Mouse (Mus musculus): Measurements from ENCODE around the gene C1ql3.

The C1ql3 gene
- long read RNA-seq, experiment 1, result 0 reads
- long read RNA-seq, experiment 2, result 0 reads

DNA sequence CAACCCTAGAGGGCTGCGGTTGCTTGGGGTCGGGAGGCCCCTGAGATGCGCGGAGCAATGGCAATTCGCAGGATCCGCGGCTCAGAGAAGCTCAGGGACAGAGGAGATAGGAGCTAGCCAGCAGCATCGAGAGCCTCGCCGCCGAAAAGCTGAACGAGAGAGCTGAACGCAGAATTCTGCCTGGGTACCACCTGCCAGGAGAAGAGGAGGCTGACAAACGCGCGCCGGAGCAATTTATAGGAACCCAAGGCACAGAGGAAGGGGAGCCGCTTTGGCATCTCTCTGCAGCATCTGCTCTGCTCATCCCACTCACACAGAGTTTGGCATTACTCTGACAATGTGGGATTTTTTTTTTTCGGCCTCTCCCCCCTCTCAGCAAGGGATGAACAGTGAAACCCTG lies at the start of gene C1ql3:
Gene C1ql3, minus strand, starts transcription at position 335 of the 400 bp plus-strand sequence.
- intact Hi-C loops (cut with DNase I), result loop anchor here (10.0 kb wide), 1 partner anchor 307 kb away; no protein-coding TSS in a partner anchor

GRCm38 (mm10) chr2:13060426-13061170 lies 49.0 kb upstream of the C1ql3 start:
- intact Hi-C loops (cut with DNase I), result no loop called here

GRCm38 (mm10) chr2:13048649-13049048 lies 37.0 kb upstream of the C1ql3 start:
- intact Hi-C loops (cut with DNase I), result no loop called here

- intact Hi-C loops (cut with DNase I), result no loop called here
Measured at GRCm38 (mm10) chr2:13044555-13044954, 32.9 kb upstream of the C1ql3 start.

GRCm38 (mm10) chr2:13039785-13040184 lies 28.2 kb upstream of the C1ql3 start:
- intact Hi-C loops (cut with DNase I), result no loop called here

- intact Hi-C loops (cut with DNase I), result no loop called here
Measured at GRCm38 (mm10) chr2:13038772-13039171, 27.2 kb upstream of the C1ql3 start.

GRCm38 (mm10) chr2:13018861-13019260 lies 7.3 kb upstream of the C1ql3 start:
- intact Hi-C loops (cut with DNase I), result loop anchor here (10.0 kb wide), 1 partner anchor 314 kb away; no protein-coding TSS in a partner anchor

DNA sequence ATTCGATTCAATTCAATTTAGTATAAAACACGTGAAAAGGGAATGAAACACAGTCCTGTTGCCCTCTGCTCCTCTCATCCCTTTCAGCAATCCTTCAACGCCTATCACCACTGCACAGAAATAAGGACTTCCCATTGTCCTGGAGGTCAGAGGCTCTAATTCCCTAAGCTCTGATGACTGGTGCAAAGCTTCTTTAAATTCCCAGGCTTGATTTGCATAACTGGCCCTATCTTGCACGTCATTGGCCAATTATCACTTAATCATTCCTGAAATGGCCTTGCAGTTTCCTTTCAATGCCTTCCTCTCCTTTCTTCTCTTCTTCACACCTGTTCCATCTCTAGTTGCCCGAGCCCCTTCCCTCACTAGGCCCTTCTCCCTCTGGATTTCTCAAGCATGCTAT lies 6.8 kb upstream of the C1ql3 start:
- intact Hi-C loops (cut with DNase I), result loop anchor here (10.0 kb wide), 1 partner anchor 314 kb away; no protein-coding TSS in a partner anchor

- intact Hi-C loops (cut with DNase I), result loop anchor here (10.0 kb wide), 1 partner anchor 307 kb away; no protein-coding TSS in a partner anchor
Measured at GRCm38 (mm10) chr2:13011973-13012372, 367 bp upstream of the C1ql3 start.

GRCm38 (mm10) chr2:13010460-13011341 lies 905 bp downstream of the C1ql3 start:
- intact Hi-C loops (cut with DNase I), result loop anchor here (10.0 kb wide), 1 partner anchor 306 kb away; no protein-coding TSS in a partner anchor

DNA sequence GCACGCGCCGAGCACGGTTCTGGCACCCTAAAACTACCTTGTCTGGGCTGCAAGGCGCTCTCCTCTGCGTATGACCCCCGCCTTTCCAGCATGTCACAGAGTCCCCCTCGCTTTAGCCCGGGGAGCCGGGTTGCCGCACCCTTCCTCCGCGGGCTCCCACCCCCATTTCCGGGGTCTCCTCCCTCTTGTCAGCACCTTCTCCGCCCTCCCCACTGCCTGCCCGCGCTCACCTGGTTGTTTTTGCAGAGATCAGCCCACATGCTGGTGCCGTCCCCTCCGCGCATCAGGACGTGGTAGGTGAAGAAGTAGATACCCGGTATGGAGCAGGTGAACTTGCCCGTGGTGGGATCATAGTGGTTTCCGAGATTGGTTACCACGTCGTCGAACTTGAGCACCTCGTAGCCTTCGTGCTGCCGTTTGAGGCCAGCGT lies 1.6 kb downstream of the C1ql3 start:
- intact Hi-C loops (cut with DNase I), result loop anchor here (10.0 kb wide), 1 partner anchor 305 kb away; no protein-coding TSS in a partner anchor

DNA sequence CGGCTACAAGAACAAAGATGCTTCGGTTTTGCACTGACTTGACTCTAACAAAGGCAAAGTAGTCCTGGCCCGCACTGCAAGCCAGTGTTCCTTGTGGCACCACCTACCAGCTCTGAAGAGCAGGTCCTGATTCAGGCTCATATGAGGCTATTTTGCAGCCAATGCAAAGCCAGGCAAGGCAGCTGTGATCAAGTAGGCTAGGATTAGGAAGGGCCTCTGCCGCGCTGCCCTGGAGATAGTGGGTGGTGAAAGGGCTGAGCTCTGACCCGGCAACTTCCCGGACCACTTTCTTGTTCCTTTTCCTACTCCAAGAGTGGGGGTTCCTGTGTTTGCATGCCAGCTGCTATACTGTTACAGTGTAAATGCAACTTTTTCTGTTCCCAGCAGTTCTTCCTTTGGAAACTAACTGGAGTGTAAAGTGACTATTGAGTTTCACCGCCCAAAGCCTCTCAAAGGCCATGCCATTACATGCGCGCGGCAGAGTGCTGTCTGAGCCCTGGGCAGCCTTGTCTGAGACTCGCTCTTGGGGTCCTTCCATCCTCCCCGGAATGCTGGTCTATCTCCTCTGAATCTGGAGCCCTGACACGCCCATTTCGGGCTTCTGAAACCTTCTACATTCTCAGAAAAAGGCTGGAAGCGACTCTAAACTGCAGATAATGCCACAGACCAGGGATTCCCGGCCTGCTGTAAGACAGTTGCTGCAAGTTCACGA lies 2.2 kb downstream of the C1ql3 start:
- intact Hi-C loops (cut with DNase I), result no loop called here

GRCm38 (mm10) chr2:13008433-13008832 lies 3.2 kb downstream of the C1ql3 start:
- intact Hi-C loops (cut with DNase I), result no loop called here

GRCm38 (mm10) chr2:13000026-13000425 lies 11.6 kb downstream of the C1ql3 start:
- intact Hi-C loops (cut with DNase I), result no loop called here

GRCm38 (mm10) chr2:12984901-12985732 lies 26.5 kb downstream of the C1ql3 start:
- intact Hi-C loops (cut with DNase I), result no loop called here

GRCm38 (mm10) chr2:12978771-12979170 lies 32.8 kb downstream of the C1ql3 start:
- intact Hi-C loops (cut with DNase I), result no loop called here

GRCm38 (mm10) chr2:12977367-12977766 lies 34.2 kb downstream of the C1ql3 start:
- intact Hi-C loops (cut with DNase I), result no loop called here

DNA sequence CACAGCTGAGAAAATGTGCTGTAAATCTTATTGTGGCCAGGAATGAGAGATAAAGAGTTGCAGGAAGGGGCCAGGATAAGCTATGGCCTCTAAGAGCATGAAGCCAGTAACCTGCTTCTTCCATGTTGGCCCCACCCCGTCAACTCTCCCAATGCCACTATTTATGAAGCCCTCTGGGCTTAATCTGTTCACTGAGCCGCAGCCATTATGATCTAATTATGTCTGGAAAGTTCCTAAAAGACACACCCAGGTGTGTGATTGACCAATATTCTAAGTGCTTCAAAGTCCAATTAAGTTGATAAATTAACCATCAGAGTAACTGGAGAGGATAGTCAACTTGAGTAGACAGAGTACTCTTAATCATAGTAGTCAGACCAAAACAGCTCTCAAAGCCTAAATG lies 37.9 kb downstream of the C1ql3 start:
- intact Hi-C loops (cut with DNase I), result no loop called here

DNA sequence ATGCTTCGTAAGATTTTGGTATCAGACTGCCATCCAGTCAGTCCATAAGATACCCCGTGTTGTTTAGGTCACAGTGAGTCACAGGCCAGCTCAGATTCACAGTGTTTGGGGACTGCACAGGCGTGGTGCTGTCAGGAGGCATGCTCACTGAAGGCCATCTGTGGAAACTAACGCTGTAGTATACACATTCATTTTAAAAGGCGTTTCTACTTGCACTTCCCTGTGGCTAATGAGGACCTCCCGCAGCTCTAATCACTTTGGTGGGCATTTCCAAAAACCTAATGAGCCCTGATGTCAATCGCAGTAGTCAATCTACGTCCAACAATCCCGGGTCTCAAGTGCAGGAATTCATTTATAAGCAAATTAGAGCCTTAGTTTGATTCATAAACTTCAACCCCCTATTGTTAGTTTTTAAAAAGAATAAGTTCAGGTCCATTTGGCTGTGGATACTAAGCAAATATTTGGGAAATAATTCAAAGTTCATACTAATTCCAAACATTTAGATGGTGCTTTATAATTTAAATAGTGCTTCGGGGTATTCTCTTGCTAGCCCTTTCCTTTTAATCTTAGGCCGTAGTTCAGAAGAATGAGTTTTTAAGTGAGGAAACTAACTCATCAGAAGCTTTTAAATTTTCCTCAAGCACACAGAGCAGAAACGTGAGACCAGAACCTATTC lies 41.4 kb downstream of the C1ql3 start:
- intact Hi-C loops (cut with DNase I), result no loop called here

Data from adrenal gland (tissue).